In the genomic region with DNA sequence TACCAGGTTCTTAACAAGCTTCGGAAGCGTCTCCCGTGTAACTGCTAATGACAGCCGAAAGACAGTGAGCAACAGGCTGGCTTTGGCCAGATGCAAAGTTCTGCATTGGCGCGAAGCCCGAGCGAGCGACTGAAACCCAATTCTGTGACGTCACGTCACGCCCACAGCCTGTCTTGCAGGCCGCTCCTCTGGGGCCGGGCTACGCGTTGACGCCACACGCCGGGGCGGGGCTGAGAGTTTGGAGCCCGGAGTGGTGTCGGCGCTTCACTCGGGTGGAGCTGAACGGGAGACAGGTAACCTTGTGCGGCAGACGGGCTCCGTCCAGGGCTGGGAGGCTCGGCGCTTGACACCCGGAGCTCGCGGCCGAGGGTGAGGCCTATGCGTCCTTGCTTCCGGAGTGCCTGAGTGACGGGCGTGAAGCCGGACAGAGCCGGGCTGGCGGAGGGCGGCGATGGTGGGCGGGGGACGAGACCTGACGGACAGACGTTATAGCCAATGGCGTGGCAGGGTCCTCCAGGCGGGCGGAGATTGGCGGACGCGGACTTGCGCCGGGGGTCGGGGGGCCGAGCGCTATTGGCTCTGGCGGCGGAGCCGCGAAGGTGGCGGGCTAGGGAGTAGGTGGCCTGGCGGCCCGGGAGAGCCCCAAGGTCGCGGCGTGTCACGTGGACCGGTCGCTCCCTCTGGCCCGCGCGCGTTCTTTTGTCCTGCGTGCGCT, we compare ENCODE assay signal across 8 mouse cellular contexts. TPM values are rescaled to one million over a fixed set of nuclear protein-coding genes. Genes with fewer than 3 reads are reported as not detected.
DNase-seq lines count a peak whose midpoint lies in the region; ATAC-seq and TF ChIP-seq lines count a peak whose summit lies in the region.

A gene (plus strand): TSS at position 233 of the 715 bp plus-strand sequence.

- peak; percentile 99 for ATAC-seq in kidney, embryonic 14.5 days (ENCODE audit: low FRiP score, low TSS enrichment)
- ATAC-seq in limb, embryonic 15.5 days (ENCODE audit: insufficient number of reproducible peaks, low FRiP score, low TSS enrichment, low read depth), result peak; percentile 98

- H3K9ac ChIP-seq in kidney, embryonic 14.5 days (ENCODE audit: low read depth, low read length), result peak within 1 kb of the TSS; percentile 78
- H3K9ac ChIP-seq in limb, embryonic 15.5 days, result peak within 1 kb of the TSS; percentile 77

- H3K4me2 ChIP-seq in kidney, embryonic 14.5 days (replicated peaks; ENCODE audit: low read depth, low read length), result peak within 1 kb of the TSS; percentile 88
- H3K4me2 ChIP-seq in limb, embryonic 15.5 days, result peak within 1 kb of the TSS; percentile 68

- no peak for TF ChIP-seq CTCF in bone marrow macrophage, adult 2 months (IDR thresholded peaks at IDR 0.05; ENCODE audit: low read depth, low read length)
- TF ChIP-seq CTCF in embryonic fibroblast, embryonic 13.5 days (IDR thresholded peaks at IDR 0.05; ENCODE audit: borderline replicate concordance, insufficient read depth, low read length), result no peak

- no peaks in the 10 kb centered on the region for H3K36me3 ChIP-seq in kidney, embryonic 14.5 days (ENCODE audit: control insufficient read depth, insufficient read depth, low read length)
- H3K36me3 ChIP-seq in limb, embryonic 15.5 days, result no peaks in the 10 kb centered on the region

- peak within 1 kb of the TSS; percentile 75 for H3K4me3 ChIP-seq in bone marrow macrophage, adult 2 months (ENCODE audit: insufficient read depth, low read length)
- peak within 1 kb of the TSS; percentile 76 for H3K4me3 ChIP-seq in embryonic fibroblast, embryonic 13.5 days (ENCODE audit: insufficient read depth, low read length)
- peak within 1 kb of the TSS; percentile 90 for H3K4me3 ChIP-seq in kidney, embryonic 14.5 days (ENCODE audit: low read length)
- H3K4me3 ChIP-seq in limb, embryonic 15.5 days, result peak within 1 kb of the TSS; percentile 91

- no peaks in the 10 kb centered on the region for H3K9me3 ChIP-seq in kidney, embryonic 14.5 days (ENCODE audit: control insufficient read depth, low read length)
- H3K9me3 ChIP-seq in limb, embryonic 15.5 days, result no peaks in the 10 kb centered on the region

- no peaks in the 10 kb centered on the region for H3K27me3 ChIP-seq in kidney, embryonic 14.5 days (ENCODE audit: control insufficient read depth, insufficient read depth, low read length)
- no peaks in the 10 kb centered on the region for H3K27me3 ChIP-seq in limb, embryonic 15.5 days

- DNase-seq in A20 (ENCODE audit: low read depth, low spot score), result peak; percentile 100
- DNase-seq in heart, adult 9 months (ENCODE audit: low spot score in 2 of 2), result peak; percentile 98 to 99
- peak; percentile 93 to 99 for DNase-seq in monocyte, adult 2 months (ENCODE audit: low read depth in 1 of 2, low spot score in 2 of 2)
- peak; percentile 99 for DNase-seq in spleen, postnatal 36 days (ENCODE audit: low spot score in 2 of 2)

- WGBS in kidney, embryonic 14.5 days, result under 1% methylated on average over 77 of the region's 77 CpGs
- WGBS in limb, embryonic 15.5 days, result under 1% methylated on average over 77 of the region's 77 CpGs

- peak; percentile 46; the same call in 1 of the 2 replicates for TF ChIP-seq POLR2A in bone marrow macrophage, adult 2 months (IDR thresholded peaks at IDR 0.05; ENCODE audit: borderline replicate concordance, low read depth, low read length)
- TF ChIP-seq POLR2A in embryonic fibroblast, embryonic 13.5 days (IDR thresholded peaks at IDR 0.05; ENCODE audit: low read depth, low read length), result peak; percentile 91

- peak within 1 kb of the TSS; percentile 68 for H3K27ac ChIP-seq in bone marrow macrophage, adult 2 months (ENCODE audit: insufficient read depth, low read depth, low read length)
- H3K27ac ChIP-seq in embryonic fibroblast, embryonic 13.5 days (ENCODE audit: insufficient read depth, low read length), result peak within 1 kb of the TSS; percentile 67
- H3K27ac ChIP-seq in kidney, embryonic 14.5 days (ENCODE audit: low read depth, low read length), result peak within 1 kb of the TSS; percentile 89
- peak within 1 kb of the TSS; percentile 93 for H3K27ac ChIP-seq in limb, embryonic 15.5 days

- H3K4me1 ChIP-seq in bone marrow macrophage, adult 2 months (ENCODE audit: control insufficient read depth, insufficient read depth, low read length), result peaks cover 17% of the 10 kb centered on the region
- no peaks in the 10 kb centered on the region; the same call in 1 of the 2 replicates for H3K4me1 ChIP-seq in embryonic fibroblast, embryonic 13.5 days (ENCODE audit: control insufficient read depth, insufficient read depth, low read length)
- no peaks in the 10 kb centered on the region for H3K4me1 ChIP-seq in kidney, embryonic 14.5 days (ENCODE audit: control insufficient read depth, insufficient read depth, low read length)
- H3K4me1 ChIP-seq in limb, embryonic 15.5 days, result peaks cover 5% of the 10 kb centered on the region; the same call in 1 of the 2 replicates

RNA-seq across cellular contexts. Expression of the gene that starts here (rescaled TPM):
- 52.8 and 57.1 TPM in 2 replicates for polyA plus RNA-seq in bone marrow macrophage, adult 2 months (2012; ENCODE audit: insufficient read depth, insufficient read length, missing spikeins)
- polyA plus RNA-seq in embryonic fibroblast, embryonic 13.5 days (2011; ENCODE audit: insufficient read length, low read depth, missing spikeins), result 75.8 and 89.6 TPM in 2 replicates
- 46.8 and 108 TPM in 2 replicates for polyA plus RNA-seq in kidney, embryonic 14.5 days (2014; fragmentation: Nextera tagmentation; extraction: Ambion mirVana)
- polyA plus RNA-seq in limb, embryonic 15.5 days (2015; fragmentation: Nextera tagmentation; extraction: Ambion mirVana), result 91.4 and 101 TPM in 2 replicates

Comparison
In these comparisons a context has a peak if more than half of its experiments do, and no peak if none do; other contexts are left out.
1. Peak in every context shown above with its lines: DNase-seq, ATAC-seq, H3K4me3 ChIP-seq and H3K27ac ChIP-seq.